Mouse (Mus musculus): ENCODE data around the gene Tnrc18.

Tnrc18 gene

DNA sequence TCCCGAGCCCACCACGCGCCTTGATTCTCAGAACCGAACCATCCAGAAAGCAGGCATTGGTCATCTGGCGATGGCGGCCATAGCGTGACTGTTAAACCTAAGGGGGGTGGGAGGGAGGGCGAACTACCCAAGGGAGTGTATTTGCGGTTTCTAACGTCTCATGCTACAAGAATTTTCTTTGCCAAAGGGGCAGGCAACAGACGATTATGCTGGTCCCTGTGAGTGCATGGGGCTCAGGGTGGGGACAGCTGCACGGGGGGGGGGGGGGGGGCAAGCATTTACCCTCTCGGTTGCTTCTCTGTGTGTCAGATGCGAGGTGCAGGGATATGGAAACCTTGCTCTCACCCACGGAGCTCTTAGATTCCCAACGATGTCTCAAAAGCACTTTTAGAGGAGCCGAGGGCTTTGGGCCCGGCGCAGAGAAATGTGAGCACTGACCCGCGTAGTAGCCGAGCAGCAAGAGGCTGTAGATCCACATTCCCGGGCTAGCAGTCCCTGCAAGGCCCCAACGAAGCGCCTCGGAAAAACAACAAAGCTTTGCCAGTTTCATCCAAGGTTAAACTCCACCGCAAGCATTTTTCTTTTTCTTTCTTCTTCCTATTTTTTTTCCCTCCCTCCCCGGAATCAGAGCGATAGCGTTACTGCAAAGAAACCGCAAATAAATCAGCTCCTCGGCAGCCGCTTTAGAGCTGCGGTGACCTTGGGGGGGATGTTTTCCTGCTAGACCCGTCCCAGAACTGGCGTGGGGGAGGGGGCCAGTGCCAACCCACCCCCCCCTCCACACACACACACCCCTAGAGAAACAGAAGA lies 5.0 kb upstream of the Tnrc18 start:
- DNase-seq, result peak; percentile 96

GRCm38 (mm10) chr5:142821974-142822285 lies 4.5 kb upstream of the Tnrc18 start:
- no peak for DNase-seq

GRCm38 (mm10) chr5:142821266-142821973 lies 4.0 kb upstream of the Tnrc18 start:
- peak; percentile 100 for DNase-seq

DNA sequence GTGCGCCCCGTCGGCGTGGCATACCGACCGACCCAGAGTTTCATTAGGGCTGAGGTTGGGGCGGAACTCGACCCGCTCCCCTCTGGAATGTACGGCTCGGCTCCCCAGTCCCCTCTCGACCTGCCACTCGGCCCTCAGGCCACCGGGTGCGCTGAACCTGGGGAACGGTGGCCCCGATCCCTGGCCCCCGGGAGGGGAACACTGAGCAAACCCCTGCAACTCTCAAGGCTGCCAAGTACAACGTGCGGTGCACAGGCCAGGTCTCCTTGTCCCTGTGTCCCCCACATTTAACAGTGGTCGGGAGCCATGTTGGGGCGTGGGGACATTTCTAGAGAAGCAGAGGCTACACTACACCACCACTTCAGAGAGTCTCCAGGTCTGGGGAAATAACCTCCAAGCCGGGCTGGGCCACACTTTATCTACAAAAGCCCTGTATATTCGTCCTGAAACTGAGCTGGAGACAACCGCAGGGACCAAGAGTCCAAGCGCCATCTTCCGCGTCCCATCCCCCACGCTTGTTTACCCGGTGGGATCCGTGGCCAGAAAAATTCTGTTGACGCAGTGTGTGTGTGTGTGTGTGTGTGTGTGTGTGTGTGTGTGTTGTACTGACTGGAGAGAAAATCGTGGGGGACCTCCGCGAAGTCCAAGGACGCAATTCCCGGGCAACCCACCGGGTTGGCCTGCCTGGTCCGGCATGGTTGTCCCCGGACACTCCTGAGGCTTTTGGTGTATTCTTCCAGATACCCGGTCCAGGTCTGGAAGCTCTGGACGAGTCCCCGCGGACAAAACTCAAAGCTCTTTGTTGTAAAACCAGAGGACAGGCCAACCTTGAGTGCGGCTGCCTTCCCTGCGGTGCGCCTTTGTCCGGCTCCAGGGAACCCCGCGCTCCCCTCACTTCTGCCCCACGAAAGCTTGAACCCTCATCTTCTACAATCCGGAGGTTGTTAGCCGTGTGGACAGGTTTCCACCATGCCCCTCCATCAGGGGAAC lies 3.1 kb upstream of the Tnrc18 start:
- peak; percentile 98 for DNase-seq

- peak; percentile 98 for DNase-seq
Measured at GRCm38 (mm10) chr5:142819385-142820275, 2.2 kb upstream of the Tnrc18 start.

DNA sequence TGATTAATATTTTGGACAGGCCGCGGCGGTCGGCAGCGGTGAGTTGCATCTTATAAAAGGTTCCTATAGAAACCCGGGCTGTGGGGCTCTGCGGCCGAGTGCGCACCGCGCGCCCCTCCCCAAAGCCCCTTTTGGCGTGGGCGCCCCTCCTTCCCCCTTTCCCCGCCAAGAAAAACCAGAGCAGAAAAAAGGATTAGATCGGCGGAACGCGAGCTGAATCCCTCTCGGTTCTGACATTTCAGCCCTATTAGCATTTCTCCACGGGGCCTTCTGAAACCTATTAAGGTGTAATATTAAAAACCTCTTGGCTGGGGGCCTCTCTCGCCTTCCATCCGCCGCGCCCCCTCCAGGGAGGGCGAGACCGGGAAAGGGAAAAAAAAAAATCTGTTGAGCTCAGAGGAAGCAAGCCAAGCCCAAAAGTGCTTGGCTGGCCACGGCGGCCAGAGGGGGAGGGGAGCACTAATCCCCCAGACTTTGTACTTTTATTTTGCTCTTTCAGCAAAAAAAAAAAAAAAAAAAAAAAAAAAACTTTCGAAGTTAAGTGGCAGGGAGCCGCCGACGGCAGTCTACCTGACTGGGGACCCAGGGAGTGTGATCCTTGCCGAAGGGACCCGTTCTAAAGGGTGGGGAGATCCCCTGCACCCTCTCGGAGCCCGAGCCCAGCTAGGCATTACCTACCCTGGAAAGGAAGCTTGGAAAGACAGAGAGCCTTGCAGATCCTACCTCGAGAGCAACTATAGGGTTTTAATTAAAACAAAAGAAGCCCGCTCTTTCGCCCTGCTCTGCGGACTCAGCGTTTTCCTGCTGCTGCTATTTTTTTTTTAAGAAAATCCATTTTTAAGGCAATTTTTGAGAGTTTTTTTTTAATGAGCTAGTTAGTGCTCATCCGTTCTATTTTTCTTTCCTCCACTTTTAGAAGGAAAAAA lies 1.2 kb upstream of the Tnrc18 start:
- DNase-seq, result peak; percentile 98

DNA sequence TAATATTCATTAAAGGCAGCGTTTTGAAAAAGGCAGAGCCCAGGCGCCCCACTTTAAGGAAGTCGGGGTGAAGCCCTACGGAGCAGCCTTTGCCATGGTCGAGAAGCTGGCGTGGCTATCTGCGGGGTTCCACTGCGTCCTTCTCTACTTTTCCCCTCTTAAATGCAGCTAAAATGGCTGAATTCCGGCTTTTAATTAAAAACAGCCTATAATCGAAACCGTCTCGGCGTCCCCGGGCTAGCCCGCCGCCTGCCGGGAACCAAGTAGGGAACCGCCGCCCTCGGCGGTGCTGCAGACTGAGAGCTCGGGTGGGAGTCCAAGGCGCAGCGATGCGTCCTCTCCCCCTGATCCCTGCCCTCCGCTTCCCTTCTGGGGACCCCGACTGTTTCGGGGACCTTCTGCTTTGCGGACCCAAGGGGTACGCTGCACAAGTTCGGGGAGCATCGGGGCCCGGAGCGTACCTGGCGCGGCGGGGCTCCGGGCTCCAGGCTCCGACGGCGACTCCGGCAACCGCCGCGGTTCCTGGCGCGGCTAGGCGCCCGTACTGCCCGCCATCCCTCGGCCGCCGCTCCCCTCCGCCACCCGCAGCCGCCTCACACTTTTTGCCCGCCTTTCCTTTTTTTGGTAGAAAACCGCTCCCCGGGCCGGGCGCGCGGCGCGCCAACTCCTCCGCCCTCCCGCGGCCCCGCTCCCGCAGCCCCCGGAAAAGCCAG lies 495 bp downstream of the Tnrc18 start:
- DNase-seq, result peak; percentile 98

DNA sequence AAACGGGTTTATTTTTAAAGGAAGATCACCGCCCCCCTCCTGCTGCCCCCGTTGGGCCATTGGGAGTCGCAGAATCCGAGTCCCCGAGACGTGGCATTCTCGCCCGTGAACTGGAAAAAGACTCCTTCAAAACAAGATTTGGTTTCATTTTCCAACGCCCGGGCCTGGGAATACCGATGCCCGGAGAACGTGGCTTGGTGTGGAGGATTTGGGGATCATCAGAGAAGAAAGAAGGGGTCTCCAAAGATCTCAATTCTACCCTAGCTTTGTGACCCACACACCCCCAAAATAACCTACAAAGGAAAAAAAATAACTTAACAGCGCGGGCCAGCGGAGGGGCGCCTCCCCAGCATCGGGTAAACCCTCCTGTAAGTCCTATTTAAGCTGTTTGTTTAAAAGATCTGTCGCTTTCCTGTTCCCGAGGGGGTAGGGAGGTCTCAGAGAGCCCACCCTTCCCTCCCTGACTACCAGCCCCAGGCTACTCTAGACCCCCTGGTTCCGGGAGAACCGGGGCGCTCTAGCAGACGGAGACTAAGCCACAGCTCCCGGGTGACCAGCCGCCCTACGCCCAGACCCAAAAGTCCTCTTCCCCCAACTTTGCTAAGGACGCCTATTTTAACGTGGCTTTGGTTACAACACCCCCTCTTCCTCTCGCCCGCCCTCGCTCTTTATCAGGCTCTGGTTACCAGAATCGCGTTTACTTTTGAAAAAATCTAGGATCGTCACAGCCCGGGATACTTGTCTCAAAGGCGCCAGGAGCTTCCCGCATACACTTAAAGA lies 1.2 kb downstream of the Tnrc18 start:
- peak; percentile 98 for DNase-seq

DNA sequence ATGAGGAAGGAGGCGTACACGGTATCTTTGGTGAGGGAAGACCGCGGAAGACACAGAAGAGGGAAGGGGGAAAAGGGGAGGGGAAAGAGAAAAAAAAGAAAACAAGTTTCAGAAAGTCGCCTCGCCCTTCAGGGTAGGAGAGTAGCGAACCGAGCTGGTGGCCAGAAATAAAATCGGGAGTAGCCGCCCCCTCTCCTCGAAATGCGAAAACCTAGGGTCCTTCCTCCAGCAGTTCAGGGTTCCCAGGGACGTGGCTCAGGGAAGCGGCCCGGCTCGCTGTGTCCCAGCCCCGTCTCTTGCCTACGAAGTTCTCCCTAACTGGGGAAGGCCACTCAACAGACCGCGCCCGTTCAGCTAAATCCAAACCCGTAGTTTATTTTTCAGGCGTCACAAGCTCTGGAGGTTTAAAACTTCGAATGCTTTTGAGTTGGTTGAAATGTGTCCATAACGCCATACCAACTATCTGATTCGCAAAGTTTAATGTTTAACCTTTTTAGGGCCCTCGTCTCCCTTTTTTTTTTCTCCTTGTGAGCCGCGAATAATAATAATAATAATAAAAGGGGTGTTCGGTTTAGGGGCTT lies 2.0 kb downstream of the Tnrc18 start:
- peak; percentile 96 for DNase-seq

DNA sequence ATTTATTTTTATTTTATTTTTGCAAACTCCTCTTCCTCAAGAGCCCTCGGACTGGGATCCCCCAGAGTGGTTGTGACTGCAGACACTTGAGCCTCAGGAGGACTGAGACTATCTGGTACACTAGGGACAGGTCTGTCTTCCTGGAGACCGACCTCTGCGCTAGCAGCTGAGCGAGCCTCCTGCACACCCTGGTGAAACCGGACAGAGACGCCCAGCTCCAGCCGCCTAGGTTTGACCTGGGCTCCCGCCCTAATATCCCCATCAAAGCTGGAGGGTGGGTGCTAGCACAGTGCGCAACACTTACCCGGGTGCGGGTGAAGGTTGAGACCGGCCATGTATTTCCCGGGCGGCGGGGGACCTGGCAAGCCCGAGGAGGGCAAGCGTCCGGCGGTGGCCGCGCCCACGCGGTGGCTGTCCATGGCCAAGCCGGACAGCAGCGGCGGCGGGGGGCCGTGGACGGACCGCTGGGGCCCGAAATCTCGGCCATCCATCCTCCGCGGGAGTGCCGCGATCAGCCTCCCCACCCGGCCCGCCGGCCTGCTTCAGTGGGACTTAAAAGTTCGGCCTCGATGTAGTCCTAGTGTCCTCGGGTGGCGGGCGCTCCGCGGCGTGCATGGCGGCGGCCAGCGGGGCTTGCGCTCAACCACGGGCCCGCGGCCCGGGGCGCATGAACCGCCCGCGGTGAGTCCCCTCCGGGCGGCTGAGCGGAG lies 2.6 kb downstream of the Tnrc18 start:
- DNase-seq, result peak; percentile 96

DNA sequence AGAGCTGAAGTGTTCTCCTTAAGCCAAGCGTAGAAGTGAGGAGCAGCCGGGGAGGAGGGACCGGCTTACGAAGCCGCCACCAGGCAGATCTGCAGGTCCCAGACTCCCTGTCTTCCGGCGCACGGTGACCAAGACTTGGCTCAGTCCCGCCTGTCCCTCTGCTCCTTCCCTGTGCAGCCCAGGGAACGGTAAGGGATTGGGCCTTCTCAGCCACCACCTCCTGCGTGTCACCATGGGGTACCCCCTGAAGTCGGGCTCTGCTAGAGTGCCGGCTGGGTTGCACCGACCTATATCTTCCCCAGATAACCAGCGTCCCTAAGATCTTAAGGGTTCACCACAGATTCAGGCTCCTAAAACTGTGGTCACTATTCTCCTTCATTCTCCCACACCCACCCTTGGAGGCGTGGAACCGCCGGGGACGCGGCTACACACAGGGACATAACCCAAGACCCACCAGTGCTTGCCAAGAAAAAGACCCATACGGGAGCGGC lies 3.3 kb downstream of the Tnrc18 start:
- peak; percentile 97 for DNase-seq

GRCm38 (mm10) chr5:142813722-142814111 lies 3.7 kb downstream of the Tnrc18 start:
- DNase-seq, result peak; percentile 96

DNA sequence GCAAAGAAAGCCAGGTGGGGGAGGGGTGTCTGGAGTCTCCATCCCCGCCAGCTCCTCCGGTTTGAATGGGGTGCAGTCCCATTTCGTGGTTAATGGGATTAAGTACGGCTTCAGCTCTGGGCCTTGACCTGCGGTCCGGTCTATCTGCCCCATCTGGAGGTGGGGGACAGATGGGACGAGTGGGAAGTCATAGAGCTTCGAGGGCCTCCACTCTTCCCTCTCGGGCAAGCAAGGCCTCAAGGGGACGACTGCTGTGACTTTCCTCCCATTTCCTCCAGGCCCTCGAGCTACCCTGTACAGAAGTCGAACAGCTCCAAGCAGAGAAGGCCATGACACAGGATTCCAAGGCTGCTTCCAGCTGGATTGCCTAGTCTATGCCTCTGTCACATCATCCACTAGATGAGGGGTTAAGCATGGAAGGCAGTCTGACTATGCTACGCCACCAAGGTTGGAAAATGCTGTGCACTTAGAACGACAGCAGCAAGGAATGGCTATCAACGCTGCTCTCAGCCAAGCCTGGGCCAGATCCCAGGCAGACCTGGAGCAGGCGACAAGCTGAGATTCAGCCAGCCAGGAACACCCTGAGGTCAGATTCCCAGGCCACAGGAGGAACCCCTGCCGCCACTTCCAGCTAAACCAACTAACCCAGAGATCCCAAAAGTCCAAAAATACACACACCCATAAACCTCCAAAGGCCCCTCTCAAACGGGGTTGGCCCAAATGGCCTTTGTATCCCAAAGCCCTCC lies 4.3 kb downstream of the Tnrc18 start:
- DNase-seq, result peak; percentile 98

GRCm38 (mm10) chr5:142812621-142812975 lies 4.9 kb downstream of the Tnrc18 start:
- DNase-seq, result no peak

DNA sequence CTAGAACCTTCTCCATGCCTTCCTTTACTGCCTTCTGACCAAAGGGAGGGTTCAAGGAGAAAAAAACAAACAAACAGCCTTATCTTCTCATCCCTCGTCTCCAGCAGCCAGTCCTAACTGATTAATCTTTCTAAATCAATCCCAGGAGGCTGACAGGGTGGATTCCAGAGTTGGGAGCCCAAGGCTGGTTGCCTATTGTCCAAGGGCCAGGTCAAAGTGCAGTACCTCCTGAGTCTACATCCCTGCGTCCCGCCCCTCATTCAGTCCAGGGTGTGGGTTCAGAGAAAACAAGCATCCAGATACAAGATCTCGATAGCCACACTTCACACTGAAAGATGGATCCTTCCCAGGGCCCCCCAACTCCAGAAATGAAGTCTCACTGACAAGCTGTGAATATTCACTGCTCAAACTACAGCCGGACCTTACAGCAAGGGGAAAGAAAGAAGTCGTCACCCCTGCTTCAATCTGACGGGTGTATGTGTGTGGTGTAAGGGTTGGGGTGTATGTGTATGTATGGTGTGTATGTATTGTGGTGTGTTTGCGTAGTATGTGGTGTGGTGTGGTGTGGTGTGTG lies 5.5 kb downstream of the Tnrc18 start:
- DNase-seq, result no peak

GRCm38 (mm10) chr5:142810710-142811599 lies 6.5 kb downstream of the Tnrc18 start:
- no peak for DNase-seq

Measured in heart, adult 11 months (tissue).